Mouse (Mus musculus): Measurements from ENCODE around the gene Rbks. TPM values are rescaled to one million over a fixed set of nuclear protein-coding genes. Genes with fewer than 3 reads are reported as not detected.
"Not testable (repeated sequence)": the region's sequence is repeated elsewhere in the genome, so short reads cannot be mapped to it uniquely, and the experiment has no call there.

Rbks gene
- total and polyA plus RNA-seq, 2 experiments from 2014 or later: 0.90 to 2.3 TPM

DNA sequence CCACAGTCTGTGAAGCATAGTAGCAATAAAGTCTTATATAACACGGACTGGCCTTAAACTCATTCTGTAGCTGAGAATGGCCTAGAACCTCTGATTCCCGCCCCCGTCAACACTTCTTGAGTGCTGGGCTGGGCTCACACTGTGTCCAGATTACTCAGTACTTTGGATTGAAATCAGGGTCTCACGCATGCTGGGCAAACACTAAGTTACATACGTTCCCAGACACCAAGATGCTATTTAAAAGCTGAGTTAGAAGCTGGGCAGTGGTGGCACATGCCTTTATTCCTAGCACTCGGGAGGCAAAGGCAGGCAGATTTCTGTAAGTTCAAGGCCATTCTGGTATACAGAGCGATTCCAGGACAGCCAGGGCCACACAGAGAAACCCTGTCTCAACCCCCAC lies 99.3 kb downstream of the Rbks start:
- no peak overlapping the region for H3K9ac ChIP-seq
- H3K4me3 ChIP-seq (ENCODE audit: low read depth, low read length): no peak overlapping the region
- H3K36me3 ChIP-seq (ENCODE audit: insufficient read depth): no peaks in the 10 kb centered on the region
- H3K27me3 ChIP-seq (ENCODE audit: insufficient read depth, low read length): no peaks in the 10 kb centered on the region
- H3K9me3 ChIP-seq (ENCODE audit: low read length): no peaks in the 10 kb centered on the region
- no peak for TF ChIP-seq CTCF (IDR thresholded peaks at IDR 0.05; ENCODE audit: low read depth)
- no peak for ATAC-seq
- peaks cover 8% of the 10 kb centered on the region; the same call in 1 of the 2 replicates for H3K4me1 ChIP-seq (ENCODE audit: insufficient read depth)
- no peak for DNase-seq
- no peak overlapping the region for H3K27ac ChIP-seq (ENCODE audit: low read depth, low read length)
- 84% methylated on average over 7 of the region's 7 CpGs for WGBS
- H3K4me2 ChIP-seq (ENCODE audit: low read depth): no peak overlapping the region

DNA sequence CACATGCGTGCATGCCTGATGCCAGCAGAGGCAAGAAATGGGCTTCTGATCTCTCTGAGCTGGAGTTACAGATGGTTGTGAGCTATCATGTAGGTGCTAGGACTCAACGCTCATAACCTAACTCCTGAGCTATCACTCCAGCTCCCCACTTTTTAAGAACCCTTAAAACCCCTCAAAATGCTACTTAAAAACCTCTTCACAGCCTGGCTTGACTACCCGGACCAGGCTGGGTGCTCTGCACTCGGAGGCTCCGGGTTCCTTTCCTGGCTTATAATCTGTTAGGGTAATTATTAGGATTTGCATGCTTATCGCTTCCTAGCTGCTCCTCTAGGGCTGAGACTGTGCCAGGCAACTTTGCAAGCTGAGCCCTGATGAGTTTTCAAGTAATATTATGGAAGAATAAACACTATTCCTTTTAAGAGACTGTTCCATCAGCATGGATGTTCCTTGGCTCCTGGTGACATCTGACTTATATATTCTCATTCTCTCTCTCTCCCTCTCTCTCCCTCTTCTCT lies 99.9 kb downstream of the Rbks start:
- H3K36me3 ChIP-seq (ENCODE audit: insufficient read depth): no peaks in the 10 kb centered on the region
- no peak overlapping the region for H3K9ac ChIP-seq
- WGBS: 57% methylated on average over 6 of the region's 6 CpGs
- ATAC-seq (no peak), DNase-seq (no peak)
- no peaks in the 10 kb centered on the region for H3K27me3 ChIP-seq (ENCODE audit: insufficient read depth, low read length)
- no peak for TF ChIP-seq CTCF (IDR thresholded peaks at IDR 0.05; ENCODE audit: low read depth)
- no peaks in the 10 kb centered on the region for H3K9me3 ChIP-seq (ENCODE audit: low read length)
- no peak overlapping the region for H3K4me3 ChIP-seq (ENCODE audit: low read depth, low read length)
- peaks cover 8% of the 10 kb centered on the region; the same call in 1 of the 2 replicates for H3K4me1 ChIP-seq (ENCODE audit: insufficient read depth)
- H3K27ac ChIP-seq (ENCODE audit: low read depth, low read length): no peak overlapping the region
- no peak overlapping the region for H3K4me2 ChIP-seq (ENCODE audit: low read depth)

DNA sequence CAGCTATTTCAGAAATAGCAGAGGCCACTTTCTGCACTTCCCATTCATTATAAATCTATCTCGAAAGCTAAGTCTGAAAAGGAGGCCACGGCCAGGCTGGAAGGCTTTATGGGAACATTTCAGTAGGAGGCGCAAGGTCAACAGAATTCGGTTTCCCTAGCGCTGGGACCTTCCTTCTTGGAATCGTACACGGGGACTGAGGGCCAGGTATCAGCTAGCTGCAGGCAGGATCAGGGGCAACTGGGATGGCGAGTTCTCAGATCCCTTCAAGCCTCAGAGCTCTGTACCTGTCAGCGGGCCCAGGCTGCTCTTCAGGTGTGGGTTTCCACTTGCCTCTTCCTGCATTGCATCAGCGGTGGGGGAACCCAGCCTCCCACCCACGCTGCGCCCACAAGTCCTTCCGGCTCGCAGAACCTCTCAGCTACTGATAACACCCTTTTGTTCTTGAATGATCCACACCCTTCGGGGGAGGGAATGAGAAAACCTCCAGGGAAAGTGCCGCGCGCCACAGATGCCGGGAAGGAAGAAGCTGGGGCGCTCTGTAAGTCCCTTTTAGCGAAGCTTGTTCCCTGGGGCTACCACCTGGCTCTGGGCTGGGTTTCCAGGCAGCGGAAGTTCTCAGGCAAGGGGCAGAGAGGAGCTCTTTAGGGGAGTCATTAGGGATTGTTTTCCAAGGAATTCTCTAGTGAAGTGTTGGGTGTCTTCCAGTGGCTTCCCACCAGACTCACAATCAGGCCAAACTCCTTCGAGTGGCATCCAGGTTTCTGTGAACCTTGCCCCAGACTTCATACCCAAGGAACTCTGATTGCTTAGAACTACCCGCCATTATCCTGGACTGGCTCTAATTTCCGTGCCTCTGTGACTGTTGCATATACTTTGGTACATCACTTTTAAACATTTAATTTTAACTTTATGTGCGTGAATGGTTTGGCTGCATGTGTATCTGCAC lies 100.7 kb downstream of the Rbks start, which contains the start of gene Mrpl33:
Mrpl33 (plus strand) TSS at position 455 of the 949 bp plus-strand sequence.
- TF ChIP-seq CTCF (IDR thresholded peaks at IDR 0.05; ENCODE audit: low read depth): peak; percentile 42; the same call in 1 of the 2 replicates
- Histone ChIP-seq H3K4me3 (ENCODE audit: low read depth, low read length) (peak within 1 kb of the TSS; percentile 26), H3K27me3 (ENCODE audit: insufficient read depth, low read length) (no peaks in the 10 kb centered on the region), H3K4me2 (ENCODE audit: low read depth) (peak within 1 kb of the TSS; percentile 49), H3K9me3 (ENCODE audit: low read length) (no peaks in the 10 kb centered on the region), H3K27ac (ENCODE audit: low read depth, low read length) (no peak within 1 kb of the TSS), H3K4me1 (ENCODE audit: insufficient read depth) (peaks cover 8% of the 10 kb centered on the region; the same call in 1 of the 2 replicates), H3K36me3 (ENCODE audit: insufficient read depth) (no peaks in the 10 kb centered on the region), H3K9ac (peak within 1 kb of the TSS; percentile 40)
- DNase-seq: peak; percentile 47
- ATAC-seq: peak; percentile 71; the same call in 1 of the 2 replicates
- 6% methylated on average over 26 of the region's 26 CpGs for WGBS

- no peaks in the 10 kb centered on the region for H3K36me3 ChIP-seq (ENCODE audit: insufficient read depth)
- H3K27me3 ChIP-seq (ENCODE audit: insufficient read depth, low read length): no peaks in the 10 kb centered on the region
- no peak overlapping the region for H3K4me2 ChIP-seq (ENCODE audit: low read depth)
- no peak for ATAC-seq
- peaks cover 8% of the 10 kb centered on the region; the same call in 1 of the 2 replicates for H3K4me1 ChIP-seq (ENCODE audit: insufficient read depth)
- H3K27ac ChIP-seq (ENCODE audit: low read depth, low read length): no peak overlapping the region
- WGBS: 58% methylated on average over 4 of the region's 4 CpGs
- H3K9ac ChIP-seq: no peak overlapping the region
- no peak for TF ChIP-seq CTCF (IDR thresholded peaks at IDR 0.05; ENCODE audit: low read depth)
- DNase-seq: no peak
- H3K4me3 ChIP-seq (ENCODE audit: low read depth, low read length): no peak overlapping the region
- H3K9me3 ChIP-seq (ENCODE audit: low read length): no peaks in the 10 kb centered on the region
These were observed 101.6 kb downstream of the Rbks start for GRCm38 (mm10) chr5:31595868-31596267.

GRCm38 (mm10) chr5:31591122-31591521 lies 106.3 kb downstream of the Rbks start:
- Histone ChIP-seq H3K27me3 (ENCODE audit: insufficient read depth, low read length) (no peaks in the 10 kb centered on the region), H3K9me3 (ENCODE audit: low read length) (no peaks in the 10 kb centered on the region), H3K9ac (no peak overlapping the region), H3K4me2 (ENCODE audit: low read depth) (no peak overlapping the region), H3K27ac (ENCODE audit: low read depth, low read length) (no peak overlapping the region), H3K36me3 (ENCODE audit: insufficient read depth) (no peaks in the 10 kb centered on the region), H3K4me1 (ENCODE audit: insufficient read depth) (no peaks in the 10 kb centered on the region), H3K4me3 (ENCODE audit: low read depth, low read length) (no peak overlapping the region)
- TF ChIP-seq CTCF (IDR thresholded peaks at IDR 0.05; ENCODE audit: low read depth): no peak
- WGBS: 93% methylated on average over 7 of the region's 7 CpGs
- ATAC-seq (no peak), DNase-seq (no peak)

DNA sequence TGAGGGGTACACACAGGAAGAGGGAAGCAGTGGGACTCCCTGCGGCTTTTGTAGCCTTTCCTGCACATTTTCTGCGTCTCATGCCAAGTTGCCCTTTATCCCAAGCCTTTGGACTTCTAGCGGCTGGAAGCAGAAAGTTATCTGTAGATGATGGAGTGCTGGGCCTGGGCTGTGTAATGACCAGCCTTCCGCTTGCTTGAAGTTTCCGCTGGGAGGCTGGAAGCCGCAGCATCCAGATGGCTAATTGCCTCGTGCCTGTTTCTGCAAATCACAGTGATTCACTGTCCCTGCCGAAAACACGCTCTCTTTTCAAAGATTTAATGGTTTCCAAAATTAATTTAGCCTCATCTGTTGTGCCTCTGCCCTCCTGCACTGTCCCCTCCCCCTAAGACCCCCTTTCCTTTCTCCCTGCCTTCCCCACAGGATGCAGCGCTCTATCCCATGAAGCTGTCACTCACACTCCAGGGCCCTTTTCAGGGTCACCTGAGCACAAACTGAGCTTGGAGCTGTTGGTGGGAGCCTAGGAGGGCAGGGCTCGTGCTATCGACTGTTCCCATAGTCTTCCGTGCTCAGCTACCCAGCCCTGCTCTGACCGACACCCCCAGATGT lies 107.6 kb downstream of the Rbks start:
- peak; percentile 40 for DNase-seq
- ATAC-seq: peak; percentile 78
- H3K27me3 ChIP-seq (ENCODE audit: insufficient read depth, low read length): no peaks in the 10 kb centered on the region
- H3K4me2 ChIP-seq (ENCODE audit: low read depth): no peak overlapping the region
- no peak overlapping the region for H3K9ac ChIP-seq
- H3K27ac ChIP-seq (ENCODE audit: low read depth, low read length): peak overlapping the region; percentile 29; the same call in 1 of the 2 replicates
- no peaks in the 10 kb centered on the region for H3K4me1 ChIP-seq (ENCODE audit: insufficient read depth)
- WGBS: 46% methylated on average over 14 of the region's 14 CpGs
- no peaks in the 10 kb centered on the region for H3K36me3 ChIP-seq (ENCODE audit: insufficient read depth)
- no peak for TF ChIP-seq CTCF (IDR thresholded peaks at IDR 0.05; ENCODE audit: low read depth)
- no peaks in the 10 kb centered on the region for H3K9me3 ChIP-seq (ENCODE audit: low read length)
- no peak overlapping the region for H3K4me3 ChIP-seq (ENCODE audit: low read depth, low read length)

- not testable (repeated sequence) for H3K4me1 ChIP-seq (ENCODE audit: insufficient read depth); H3K36me3 ChIP-seq (ENCODE audit: insufficient read depth); H3K4me2 ChIP-seq (ENCODE audit: low read depth); H3K9ac ChIP-seq; H3K27me3 ChIP-seq (ENCODE audit: insufficient read depth, low read length); H3K27ac ChIP-seq (ENCODE audit: low read depth, low read length); ATAC-seq; H3K9me3 ChIP-seq (ENCODE audit: low read length); DNase-seq; H3K4me3 ChIP-seq (ENCODE audit: low read depth, low read length)
- WGBS: 88% methylated on average over 8 of the region's 8 CpGs
These were observed 108.8 kb downstream of the Rbks start for GRCm38 (mm10) chr5:31588672-31589071.

Data from forebrain, postnatal 0 days (tissue).